21 mouse cellular contexts compared by ENCODE assay signal in the genomic region with DNA sequence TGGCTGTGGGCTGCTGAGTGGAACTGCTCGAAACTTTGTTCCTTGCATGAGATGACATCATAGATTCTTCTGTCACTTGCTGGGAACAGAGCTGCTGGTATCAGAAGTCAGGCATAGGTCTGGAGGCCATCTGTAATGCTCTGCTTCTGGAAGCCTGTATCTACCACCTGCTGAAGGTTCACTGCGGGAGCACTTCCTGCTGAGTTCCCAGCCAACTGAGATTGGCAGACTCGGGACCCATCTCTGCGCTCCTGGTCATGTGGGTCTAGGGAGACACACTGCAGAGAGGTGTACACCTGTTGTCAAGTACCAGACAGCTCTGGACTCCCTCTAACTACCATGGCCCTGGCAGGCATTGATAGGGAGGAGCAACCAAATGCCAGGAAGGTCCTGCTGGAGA. TPM values are rescaled to one million over a fixed set of nuclear protein-coding genes. Genes with fewer than 3 reads are reported as not detected.
A peak's percentile ranks its signal among the peaks of the same experiment; 100 is the strongest.
DNase-seq lines count a peak whose midpoint lies in the region; TF ChIP-seq lines count a peak whose summit lies in the region.
"Had no signal": no experiment of that assay in that cellular context is flagged by ENCODE, and none has a peak within 500 bp of the region (broad histone marks: within the 10 kb centered on the region; RNA-seq: fewer than 3 reads in every experiment).

No protein-coding gene starts in this region.

- no peak overlapping the region for H3K27ac ChIP-seq in cerebellum, adult 2 months (ENCODE audit: insufficient read depth, low read length)
- H3K27ac ChIP-seq: embryonic facial prominence, embryonic 13.5 days; forebrain, embryonic 12.5 days; heart, embryonic 10.5 days; hindbrain, embryonic 13.5 days; hindbrain, postnatal 0 days had no signal

- no peaks in the 10 kb centered on the region for H3K27me3 ChIP-seq in cerebellum, adult 2 months (ENCODE audit: control insufficient read depth, insufficient read depth, low read length)
- H3K27me3 ChIP-seq: CH12.LX; embryonic facial prominence, embryonic 13.5 days; forebrain, embryonic 12.5 days; hindbrain, embryonic 13.5 days; Patski had no signal

- no peak for TF ChIP-seq POLR2A in cerebellum, adult 2 months (IDR thresholded peaks at IDR 0.05; ENCODE audit: borderline replicate concordance, insufficient read depth, low read length)

- DNase-seq in heart, adult 11 months: peak; percentile 79
- no peak for DNase-seq in heart, postnatal 14 days
- DNase-seq in cerebellum, adult 2 months: peak; percentile 45 to 55
- DNase-seq in cerebellum, adult 9-11 months: peak; percentile 38
- DNase-seq in cerebellum, postnatal 36 days: peak; percentile 34 to 35
- DNase-seq in spleen, adult 12 weeks (ENCODE audit: low spot score): no peak
- DNase-seq in left cerebral cortex, postnatal 10 days (ENCODE audit: extremely low spot score in 1 of 2, low spot score in 2 of 2): no peak
- DNase-seq: adrenal gland, postnatal 14 days; forebrain, postnatal 0 days; gastrocnemius, postnatal 25 days; heart, adult 18-20 months; kidney, adult 11 months had no signal

- TF ChIP-seq CTCF in cerebellum, adult 2 months (IDR thresholded peaks at IDR 0.05; ENCODE audit: borderline replicate concordance, insufficient read depth, low read depth, low read length): no peak

- intact Hi-C loops in heart, postnatal 14 days (cut with DNase I): no loop called here
- intact Hi-C loops in left cerebral cortex, postnatal 10 days (cut with DNase I): no loop called here

- WGBS in cerebellum, adult 2 months: 19% methylated on average over 4 of the region's 4 CpGs

- H3K4me3 ChIP-seq in cerebellum, adult 2 months (replicated peaks; ENCODE audit: insufficient read depth, low read depth, low read length): no peak overlapping the region
- H3K4me3 ChIP-seq: embryonic facial prominence, embryonic 13.5 days; forebrain, embryonic 12.5 days; heart, embryonic 10.5 days; hindbrain, embryonic 13.5 days had no signal

- H3K4me1 ChIP-seq in cerebellum, adult 2 months (ENCODE audit: control insufficient read depth, insufficient read depth, low read length): peaks cover 8% of the 10 kb centered on the region

RNA-seq across cellular contexts. Expression of gene Papln, which starts 20.6 kb away (rescaled TPM):
- total RNA-seq in heart, postnatal 14 days (2021): 10 to 100 TPM; 21.8 to 24.8 TPM
- 0.95 and 0.97 TPM in 2 replicates for polyA plus RNA-seq in cerebellum, adult 2 months (2012; rRNA removed)
- total RNA-seq in left cerebral cortex, postnatal 10 days (2021): 10 to 100 TPM; 23.1 to 26.2 TPM
- total RNA-seq: hematopoietic stem cell, adult 5-6 weeks had no signal
- polyA plus RNA-seq: activated CD4-positive, CD25-positive, alpha-beta regulatory T cell, adult 4 months had no signal

RNA-seq across cellular contexts. Expression of gene Psen1, which starts 54.9 kb away (rescaled TPM):
- total RNA-seq in heart, postnatal 14 days (2021): 10 to 100 TPM; 31.7 to 37.3 TPM
- polyA plus RNA-seq in cerebellum, adult 2 months (2012; rRNA removed): 45.5 and 46.6 TPM in 2 replicates
- total RNA-seq in left cerebral cortex, postnatal 10 days (2021): 10 to 100 TPM; 63.2 to 66.8 TPM

Comparison
In these comparisons a context has a peak if more than half of its experiments do, and no peak if none do; other contexts are left out.
1. DNase-seq: peak in heart, adult 11 months (single experiment), cerebellum, adult 2 months (2 of 2), cerebellum, adult 9-11 months (single experiment) and cerebellum, postnatal 36 days (2 of 2); none in heart, postnatal 14 days (0 of 2), spleen, adult 12 weeks (single experiment) and left cerebral cortex, postnatal 10 days (0 of 2).